Mouse (Mus musculus) kidney, postnatal 25 days (tissue): ENCODE data around the gene Olfr70.

Source experiments
- DNase-seq, 2 experiments: peaks; one replicate each; pipeline ENCODE4 v3.0.0; 2021; ENCODE audit warnings: mixed read lengths in 2 of 2

Olfr70 gene

GRCm38 (mm10) chr4:43653161-43654015, 47.2 kb downstream of the Olfr70 start, which contains the start of gene Spag8:
Gene Spag8 (minus strand): TSS chr4:43653594.
- peak; percentile 39 to 62 for DNase-seq

DNA sequence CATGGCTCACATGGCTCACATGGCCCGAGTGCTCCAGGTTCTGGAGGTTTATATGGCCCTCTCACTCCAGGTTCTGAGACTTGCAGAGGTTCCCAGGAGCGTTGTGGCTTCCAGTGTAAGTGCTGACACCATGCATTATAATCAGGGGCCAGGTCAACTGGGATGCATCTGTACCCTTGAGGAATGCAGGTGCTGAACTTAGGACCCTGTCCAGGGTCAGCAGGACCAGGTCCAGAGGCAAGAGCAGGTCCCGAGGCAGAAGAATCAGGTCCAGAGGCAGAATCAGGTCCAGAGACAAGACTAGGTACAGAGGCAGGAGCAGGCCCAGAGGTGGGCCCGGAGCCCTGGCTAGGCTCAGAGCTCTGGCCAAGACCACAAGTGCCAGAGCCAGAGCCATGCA, 47.9 kb downstream of the Olfr70 start:
- DNase-seq = peak; percentile 54 to 85

DNA sequence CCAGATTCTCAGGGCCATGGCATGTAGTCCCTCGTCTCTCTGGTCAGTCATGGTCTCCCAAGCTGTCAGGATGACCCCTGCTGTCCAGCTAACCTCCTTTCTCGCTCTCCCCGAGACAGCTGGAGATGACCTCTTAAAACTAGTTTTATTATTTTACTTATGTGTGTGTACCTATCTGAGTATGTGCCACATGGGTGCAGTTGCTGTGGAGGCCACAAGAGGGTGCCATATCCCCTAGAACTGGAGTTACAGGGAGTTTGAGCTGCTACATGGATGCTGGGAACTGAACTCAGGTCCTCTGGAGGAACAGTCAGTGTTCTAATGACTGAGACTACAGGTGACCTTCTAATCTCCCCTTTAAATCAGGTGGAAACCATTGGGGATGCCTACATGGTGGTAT, 50.8 kb downstream of the Olfr70 start:
- peak in 1 of 2 experiments; percentile 26 for DNase-seq
